Mouse (Mus musculus) lung, postnatal 25 days (tissue): ENCODE measurements at regions not wholly inside any gene's neighbourhood (a gene's known extent, or its start where the extent isn't known, plus 50 kb on each side); places are given as distances from the start of the nearest gene placed in this dataset.

Source experiments
- DNase-seq: peaks from one replicate; pipeline ENCODE4 v3.0.0; 2022; ENCODE audit warnings: low spot score

DNA sequence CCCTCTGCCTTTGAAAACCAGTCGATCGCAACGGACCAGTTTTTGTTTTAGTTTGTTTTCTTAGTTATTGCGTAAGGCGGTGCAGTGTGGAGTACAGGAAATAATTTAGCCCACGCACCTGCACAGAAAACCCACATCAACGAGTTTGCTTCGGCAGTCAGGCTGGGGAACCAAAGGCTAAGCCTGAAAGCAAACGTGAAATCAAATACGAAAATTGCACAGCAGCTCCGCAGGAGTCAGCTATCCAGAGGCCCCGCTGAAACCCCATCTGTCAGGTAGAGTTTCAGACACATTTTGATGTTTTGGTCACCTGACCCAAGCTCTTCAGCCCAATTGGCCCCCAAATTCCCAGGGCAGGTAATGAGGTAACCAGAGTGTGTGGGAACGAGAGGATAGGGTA lies 435.6 kb upstream of the Atp11b start:
- peak; percentile 23 for DNase-seq

DNA sequence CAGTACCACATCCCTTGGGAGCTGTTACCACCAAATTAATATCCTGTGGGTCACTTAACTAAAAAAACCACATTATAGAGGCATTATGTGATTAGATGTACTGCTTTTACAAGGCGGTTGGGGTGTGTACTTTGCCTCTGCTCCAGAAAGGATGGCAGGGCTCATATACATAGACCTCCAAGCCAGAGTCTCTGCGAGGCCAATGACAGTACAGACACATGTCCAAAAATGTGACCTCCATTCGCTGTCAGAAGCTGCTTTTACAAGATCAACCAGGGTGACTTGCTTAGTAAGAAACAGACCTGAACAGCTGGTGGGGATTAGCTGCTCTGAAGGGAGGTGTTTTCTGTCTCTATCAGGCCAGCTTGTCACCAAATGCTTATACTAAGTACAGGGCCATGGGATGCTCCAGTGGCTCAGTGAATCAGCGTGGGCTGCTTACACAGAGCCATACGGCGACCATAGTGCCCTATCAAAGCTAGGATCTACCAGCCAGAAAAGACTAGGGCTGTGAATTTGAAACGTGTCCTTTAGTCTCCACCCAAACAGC lies 433.0 kb upstream of the Atp11b start:
- DNase-seq: no peak

DNA sequence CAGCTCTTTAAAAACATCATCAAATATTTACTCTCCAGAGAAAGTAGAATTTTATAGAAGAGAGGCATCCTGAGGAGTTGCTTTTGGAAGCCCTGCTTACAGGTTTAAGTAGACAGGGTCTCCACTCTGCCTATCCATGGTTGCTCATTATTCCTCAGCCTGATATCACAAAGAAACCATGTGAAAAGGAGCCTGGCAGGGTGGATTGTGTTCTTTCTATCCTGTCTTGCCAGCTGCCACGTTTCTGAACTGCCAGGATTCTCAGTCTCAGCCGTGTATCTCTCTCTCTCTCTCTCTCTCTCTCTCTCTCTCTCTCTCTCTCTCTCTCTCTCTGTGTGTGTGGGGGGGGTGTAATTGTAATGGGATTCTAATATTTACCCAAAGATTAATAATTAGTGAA lies 431.9 kb upstream of the Atp11b start:
- DNase-seq: no peak

DNA sequence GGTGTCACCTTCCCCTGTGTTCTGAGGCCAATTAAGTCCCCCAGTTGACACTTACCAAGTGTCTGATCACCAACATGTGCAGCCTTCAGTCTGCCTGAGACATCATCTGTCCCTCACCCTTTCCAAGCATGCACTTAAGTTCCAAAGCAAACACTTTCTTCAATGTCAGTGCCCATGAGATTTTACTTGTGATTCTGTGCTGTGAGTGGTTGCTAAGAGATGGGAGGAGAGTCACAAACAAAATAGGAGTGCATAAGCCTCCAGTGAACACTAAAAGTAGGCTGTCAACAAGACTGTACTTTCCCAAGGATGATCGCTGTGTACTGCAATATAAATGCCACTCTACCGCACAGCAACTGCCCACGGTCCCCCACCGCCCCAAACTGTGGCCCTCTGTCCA lies 431.0 kb upstream of the Atp11b start:
- DNase-seq: peak; percentile 26

DNA sequence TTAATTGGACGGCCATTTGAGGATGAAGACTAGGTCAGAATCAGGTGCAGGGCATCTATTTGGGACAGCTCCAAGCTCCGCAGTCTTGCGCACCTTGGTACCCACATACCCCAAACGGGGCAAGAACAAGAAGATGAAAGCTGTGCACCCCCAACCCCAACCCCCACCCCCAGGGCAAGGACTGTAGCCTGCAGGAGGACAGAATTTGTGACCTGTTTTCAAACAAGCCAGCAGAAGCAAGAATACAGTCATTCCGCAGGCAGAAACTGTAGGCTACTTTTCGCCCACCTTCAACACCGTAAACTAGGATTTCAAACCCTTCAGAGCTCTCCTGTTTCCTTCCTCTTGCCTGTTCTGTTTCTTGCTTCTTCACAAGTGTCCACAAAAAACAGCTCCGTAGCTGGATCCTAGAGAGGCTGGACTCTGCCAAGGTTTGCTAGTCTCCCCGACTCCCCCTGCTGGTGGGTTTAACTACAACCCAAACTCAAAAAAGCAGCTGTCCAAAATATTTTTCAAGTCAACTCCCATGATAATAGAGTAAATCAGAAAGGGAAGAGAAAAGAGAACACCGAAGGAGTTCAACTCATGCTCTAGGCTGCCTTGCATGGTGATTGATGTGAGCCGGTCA lies 430.3 kb upstream of the Atp11b start:
- peak; percentile 59 for DNase-seq

DNA sequence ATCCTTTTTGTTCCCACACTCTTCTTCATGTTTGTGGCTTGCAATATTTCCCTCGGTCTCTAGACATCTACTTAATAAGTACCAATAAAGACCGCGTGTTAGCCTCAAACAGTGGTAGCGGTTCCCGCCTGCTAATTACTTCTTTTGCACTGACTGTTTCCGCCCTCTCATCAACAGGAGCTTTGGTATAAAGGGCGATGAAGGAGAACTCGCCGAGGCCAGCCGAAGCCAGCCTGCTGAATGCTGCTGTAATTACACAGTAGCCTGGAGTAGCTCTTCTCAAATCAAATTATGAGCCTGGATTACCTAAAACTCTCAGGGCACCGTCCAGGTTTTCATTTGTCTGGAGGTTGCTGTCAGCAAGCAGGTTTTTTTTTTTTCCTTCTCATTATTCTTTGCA lies 429.7 kb upstream of the Atp11b start:
- DNase-seq: no peak

DNA sequence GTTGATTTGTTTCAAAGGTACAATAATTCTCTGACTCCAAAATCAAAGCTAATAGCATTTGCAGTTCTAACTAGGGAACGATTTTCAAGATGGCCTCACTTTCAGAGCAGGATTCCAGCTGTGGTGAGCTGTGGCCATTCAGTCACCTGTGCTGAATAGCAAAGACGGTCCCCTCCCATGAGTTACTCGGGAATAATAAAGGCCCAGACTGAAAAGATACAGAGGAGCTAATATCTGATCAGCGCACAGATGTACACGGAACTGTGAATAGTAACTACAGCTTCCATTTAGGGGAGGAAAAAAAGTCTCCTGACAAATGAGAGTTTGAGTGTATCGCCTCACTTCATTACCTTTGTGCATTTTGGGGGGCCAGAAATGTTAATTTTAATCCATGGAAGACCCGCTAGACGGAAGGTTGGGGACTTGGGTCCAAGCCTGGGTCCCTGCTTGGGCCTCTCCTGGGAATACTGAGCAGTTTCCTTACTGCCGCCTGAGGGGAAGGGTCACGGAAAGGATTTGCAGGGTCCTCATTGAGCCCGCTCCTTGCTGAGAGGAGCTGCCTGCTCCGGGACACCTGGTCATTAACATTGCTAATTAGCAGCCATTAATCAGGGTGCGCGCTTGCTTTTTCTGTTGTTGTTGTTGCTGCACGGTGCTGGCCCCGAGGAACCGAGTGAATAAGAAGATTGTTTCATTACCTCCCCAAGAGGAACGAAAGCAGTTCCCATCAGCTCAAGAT lies 421.2 kb upstream of the Atp11b start:
- DNase-seq: no peak

DNA sequence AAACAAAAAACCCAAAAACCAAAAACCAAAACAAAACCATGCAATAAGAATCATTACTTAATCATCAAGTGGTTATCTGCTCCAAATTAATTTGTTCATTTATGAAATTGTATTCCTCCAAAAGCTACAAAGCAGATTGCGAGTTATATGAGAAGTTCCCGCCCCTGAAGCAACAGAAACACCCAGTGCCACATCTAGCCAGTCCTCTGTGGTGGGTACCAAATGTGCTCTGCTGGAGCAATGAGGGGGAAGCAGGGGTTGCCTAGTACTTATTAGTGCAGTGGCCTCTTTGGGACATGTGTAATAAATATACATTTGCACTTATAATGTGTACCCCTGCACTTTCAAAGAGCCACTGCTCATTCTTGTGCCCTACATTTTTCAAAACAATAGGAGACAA lies 419.9 kb upstream of the Atp11b start:
- no peak for DNase-seq

DNA sequence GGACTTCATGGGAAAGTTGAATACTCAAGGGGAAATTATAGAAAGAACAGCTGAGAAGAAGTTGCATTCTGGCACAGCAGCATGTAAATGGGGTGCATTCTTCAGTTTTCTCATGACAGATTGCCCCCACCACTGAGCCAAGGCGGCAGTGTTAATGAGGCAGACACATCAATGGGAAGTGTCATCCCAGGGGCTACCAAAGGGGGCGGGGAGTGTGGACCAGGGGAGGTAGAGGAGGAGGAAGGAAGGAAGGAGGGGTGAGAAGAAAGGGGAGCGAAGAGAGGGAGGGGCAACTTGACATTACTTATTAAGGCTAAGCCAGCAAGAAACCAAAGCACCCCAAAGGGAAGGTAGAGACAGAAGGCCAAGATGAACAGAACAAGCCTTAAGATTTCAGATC lies 419.4 kb upstream of the Atp11b start:
- DNase-seq: no peak

DNA sequence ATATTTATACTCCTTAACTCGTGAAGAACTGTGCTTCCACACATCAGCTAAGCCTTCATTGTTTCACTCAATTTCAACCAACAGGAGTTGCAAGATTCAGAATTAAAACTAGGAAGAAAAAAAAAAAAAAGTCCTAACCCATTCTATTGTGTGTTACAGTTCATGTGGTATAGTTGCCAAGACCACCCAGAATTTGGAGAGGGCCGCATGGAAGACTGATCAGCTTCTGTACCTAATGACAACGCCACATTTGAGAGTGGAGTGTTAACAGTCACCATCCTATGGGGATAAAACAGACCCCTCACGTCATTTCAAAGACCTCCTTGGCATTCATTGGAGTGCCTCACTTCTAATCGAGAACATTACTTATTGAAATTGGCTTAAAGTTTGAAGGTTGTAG lies 418.1 kb upstream of the Atp11b start:
- no peak for DNase-seq

DNA sequence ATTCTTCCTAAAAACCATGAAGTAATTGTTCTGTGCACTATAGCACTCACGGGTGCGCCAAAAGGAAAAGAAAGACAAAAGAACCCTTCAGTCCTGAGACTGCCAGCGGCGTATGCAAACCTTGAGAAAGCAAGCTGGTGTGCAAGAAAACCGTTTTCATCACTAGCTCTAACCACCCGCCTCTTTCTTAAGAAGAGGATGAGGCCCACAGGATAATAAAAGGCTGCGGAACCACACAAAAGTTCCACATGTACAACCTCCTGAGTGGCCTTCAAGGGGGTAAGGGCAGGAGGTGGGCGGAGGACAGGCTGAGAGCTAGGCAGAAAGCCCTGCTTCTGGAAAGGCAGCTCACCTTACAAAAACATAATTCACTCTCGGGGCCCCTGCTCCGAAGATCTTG lies 413.4 kb upstream of the Atp11b start:
- no peak for DNase-seq

DNA sequence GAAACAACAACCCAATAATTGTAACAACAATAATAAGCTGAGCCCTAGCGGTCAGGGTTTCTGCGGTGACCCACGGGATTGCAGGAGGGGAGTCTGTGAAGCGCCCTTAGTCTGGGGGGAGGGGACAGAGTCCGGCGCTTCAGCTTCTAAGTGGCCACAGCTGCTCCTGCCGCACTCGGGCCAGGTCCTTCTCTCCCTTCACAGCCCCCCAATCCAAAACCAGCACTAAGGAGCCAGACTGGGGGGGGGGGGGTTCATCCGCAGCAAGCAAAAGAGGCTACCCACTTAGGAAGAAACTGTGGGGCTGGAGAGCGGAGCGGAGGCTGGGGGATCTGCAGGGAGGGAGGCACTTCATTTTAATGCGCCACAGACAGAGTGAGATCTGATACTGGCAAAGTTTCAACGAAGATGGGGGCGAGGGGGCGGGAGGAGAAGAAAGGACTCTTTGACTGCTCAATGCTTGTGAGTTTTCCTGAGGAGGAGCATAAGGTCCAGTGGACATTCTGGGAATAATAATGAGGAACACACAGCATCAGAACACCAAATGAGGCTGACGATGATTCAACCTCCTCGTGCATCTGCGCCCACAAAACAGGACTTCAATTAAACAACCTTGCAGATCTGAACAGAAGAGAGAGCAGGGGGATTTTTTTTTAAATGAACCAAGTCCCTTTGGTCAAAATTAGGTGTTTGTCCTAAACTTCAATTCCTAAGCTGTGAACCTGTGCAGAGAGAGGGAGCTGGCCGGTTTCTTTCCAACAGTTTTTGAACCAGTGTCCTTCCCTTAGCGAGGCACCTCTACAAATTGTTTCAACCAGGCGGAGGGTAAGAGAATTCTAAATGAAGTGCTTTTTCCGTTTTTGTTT lies 412.7 kb upstream of the Atp11b start:
- no peak for DNase-seq

DNA sequence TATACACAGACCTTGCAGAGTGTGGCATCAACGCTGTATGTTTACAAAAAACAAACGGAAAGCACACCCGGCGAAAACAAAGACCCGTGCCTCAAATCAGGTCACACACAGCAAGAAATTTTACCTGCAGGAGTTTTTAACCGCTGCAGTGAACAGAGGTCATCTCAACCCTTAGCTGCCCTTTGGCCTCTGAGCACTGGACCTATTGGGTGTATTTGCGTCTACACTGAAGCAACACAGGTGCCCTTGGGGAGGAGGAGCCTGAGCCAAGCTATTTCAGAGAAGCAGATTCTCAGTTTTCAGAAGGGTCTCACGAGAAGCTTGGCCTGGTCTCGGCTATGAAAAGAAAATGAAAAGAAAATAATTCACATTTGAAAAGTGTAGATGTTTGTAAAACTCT lies 412.1 kb upstream of the Atp11b start:
- DNase-seq: no peak

DNA sequence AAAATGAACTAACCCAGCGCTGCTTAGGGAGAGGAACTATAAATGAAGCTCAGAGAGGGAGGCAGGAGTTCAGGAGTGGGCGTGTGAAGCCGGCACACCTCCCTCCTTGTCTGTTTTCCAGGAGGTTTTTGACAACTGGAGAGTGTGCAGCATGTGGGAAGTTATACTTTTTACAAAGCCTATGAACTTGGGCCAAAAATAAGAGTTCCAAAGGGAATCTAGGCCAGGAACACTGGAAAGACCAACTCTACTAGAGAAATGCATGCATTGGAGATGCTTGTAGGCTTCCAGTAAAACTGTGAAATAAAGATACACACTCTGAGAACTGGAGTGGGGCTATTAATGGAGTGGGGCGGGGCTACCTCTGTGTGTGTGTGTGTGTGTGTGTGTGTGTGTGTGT lies 411.3 kb upstream of the Atp11b start:
- DNase-seq: no peak

DNA sequence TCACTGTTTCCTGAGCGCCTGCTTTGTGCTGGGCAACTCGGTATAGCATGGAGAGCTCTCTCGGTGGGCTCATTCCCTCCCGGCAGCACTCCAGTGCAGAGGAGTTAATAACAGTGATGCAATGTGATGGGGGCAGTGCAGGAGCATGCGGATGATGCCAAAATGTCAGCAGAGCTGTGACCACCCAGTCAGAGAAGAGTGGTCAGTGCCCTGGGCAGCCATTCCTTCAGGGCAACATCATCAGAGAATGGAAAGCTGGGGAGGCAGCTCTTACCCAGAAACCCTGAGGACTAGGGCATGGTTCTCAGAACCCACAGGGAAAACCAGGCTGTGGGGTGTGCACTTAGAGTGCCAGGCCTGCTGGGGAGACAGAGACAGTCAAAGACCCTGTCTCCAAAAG lies 410.0 kb upstream of the Atp11b start:
- DNase-seq: no peak

DNA sequence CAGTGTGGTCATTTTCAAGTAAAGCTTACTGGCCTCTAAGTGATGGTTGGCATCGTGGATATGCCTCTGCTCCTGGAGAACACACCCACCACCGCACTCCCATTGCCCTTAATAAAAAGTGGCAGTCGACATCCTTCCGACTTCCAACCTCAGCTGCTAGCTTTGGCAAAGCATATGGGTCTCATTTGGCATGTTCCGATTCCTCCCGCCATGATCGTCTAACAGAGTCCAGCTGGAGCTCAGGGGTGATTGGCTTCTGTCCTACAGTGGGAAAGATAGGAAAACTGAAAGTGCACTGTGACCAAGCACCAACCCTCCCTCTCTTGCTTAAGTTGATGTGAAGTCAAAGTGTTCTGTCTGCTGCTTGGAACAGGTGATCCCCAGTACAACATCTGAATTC lies 404.8 kb upstream of the Atp11b start:
- no peak for DNase-seq

DNA sequence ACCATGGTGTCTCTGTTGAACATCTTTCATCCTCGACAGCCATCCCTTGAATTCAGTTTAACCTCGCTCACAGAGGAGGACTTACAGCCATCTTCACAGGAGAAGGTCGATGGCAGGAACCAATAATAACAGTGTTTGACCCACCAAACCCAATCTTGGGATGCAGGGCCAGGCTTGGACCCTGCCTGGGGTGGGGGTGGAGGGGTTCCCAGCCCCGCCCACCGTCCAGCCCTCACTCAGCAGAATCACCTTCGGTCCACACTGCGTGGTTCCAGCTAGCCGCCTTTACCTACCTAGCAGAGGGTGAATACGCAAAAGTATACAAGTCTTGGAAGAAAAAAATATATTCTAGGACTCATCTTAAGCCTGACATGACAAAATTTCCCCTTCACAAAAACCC lies 400.5 kb upstream of the Atp11b start:
- no peak for DNase-seq

DNA sequence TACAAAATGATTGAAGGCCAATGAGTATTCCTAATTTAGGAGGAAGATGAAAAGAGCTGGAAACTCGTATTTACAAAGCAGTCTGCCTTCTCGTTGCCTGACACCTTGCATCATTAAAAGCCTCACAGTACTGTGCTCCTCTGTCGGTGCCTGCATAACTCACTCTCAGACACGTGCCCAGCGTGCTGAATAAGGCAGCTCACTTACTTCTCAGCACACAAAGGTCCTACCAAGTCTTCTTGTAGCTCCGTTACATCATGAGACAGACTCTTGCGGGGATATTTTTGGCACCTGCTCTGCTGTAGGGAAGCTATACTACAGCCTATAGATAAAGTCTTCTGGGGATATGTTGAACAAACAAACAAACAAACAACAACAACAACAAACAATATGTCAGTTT lies 400.0 kb upstream of the Atp11b start:
- no peak for DNase-seq

DNA sequence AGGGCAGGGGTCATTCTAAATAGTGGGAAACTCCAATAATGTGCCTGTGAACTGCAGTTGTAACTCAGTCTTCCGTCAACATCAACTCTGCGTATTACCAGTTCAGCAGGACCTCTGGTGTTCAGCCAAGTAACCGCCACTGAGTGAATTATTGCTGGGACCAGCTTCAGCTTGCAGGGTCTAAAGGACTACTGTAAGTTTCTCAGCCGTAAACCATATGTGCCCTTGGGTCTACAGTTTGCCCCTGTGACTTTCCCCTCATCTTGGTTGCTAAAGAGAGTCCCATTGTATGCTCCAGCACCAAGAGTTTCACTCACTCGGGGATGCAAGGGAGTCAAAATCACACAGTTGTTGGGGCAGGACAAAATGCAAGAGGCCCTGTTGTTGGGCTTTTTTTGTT lies 399.6 kb upstream of the Atp11b start:
- no peak for DNase-seq

DNA sequence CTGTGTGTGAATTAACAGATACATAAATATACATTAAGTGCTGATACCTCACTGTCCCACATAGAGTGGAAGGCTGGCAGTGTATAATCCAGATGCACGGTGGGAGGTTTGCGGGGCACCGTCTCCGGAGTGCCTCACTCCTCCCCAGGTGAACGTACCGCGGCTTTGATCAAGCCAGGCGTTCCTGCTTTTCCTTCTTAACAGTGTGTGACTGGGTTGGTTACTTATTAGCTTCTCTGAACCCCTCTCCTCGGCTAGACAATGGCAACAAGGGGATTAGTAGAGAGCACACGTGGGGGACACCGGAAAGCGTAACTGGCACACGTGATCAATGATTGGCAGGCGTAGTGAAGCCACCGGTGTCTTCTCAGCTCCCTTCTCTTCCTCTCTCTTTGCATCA lies 396.8 kb upstream of the Atp11b start:
- no peak for DNase-seq

DNA sequence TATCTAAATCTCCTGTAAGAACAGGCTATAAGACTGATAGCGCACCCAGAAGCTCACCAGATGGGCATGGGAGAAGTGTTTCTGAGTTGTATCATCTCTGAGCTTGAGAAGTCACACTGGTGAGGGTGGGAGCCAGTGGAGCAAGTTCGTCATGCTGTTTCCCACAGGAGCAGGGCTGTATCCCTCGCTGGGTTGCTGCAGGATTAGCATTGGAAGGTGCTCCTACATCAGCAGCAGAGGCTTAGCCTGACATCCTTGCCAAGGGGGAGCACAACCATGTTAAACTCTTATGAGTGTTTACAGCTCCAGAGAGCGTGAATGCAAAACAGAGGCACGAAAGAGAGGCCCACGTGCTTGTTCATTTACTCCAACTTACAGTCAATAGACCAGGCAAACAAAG lies 395.4 kb upstream of the Atp11b start:
- no peak for DNase-seq

DNA sequence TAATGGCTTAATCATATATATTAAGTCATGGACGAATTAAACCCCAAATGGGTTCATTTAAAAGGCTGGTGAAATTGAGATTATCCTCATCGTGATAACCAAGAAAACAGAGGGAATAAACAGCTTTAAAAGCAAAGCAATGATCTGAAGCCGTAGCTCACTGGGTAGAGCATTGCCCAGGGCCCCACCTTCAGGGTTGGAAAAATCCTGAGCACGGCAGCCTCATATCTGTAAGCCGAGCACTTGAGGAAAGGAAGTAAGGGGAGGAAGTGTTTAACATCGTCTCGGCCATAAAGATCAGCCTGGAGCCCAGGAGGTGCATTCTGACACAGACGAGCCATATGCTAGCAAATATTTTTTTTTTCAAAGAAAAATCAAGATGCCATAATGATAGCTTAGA lies 394.6 kb upstream of the Atp11b start:
- no peak for DNase-seq

DNA sequence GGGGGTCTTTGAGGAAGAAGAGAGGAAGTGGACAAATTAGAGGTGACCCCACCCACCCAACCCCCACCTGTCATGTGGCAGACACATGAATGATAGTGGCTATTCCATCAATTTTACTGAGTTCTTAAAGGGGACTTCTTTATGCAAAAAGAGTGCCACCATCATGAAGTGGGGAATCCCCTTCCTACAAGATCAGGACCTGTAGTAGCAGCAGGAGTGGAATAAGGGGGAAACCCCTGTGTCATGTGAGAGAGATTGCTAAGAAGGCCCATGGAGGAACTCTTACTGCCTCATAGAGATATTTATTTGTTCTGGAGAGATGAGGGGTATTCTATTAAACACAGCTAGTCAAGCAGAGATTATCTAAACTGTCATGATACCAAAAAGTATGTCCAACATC lies 393.4 kb upstream of the Atp11b start:
- no peak for DNase-seq
